Mouse (Mus musculus) myocyte (in vitro differentiated cells): ENCODE measurements around the gene Treml1.

Experiments used
- E2F4 ChIP-seq: IDR thresholded peaks from one replicate; pipeline ENCODE4 v1.6.1; 2011; ENCODE audit warnings: mild to moderate bottlenecking, control low read depth, moderate library complexity; ENCODE audit not compliant: insufficient read depth
- MAX ChIP-seq: IDR thresholded peaks from one replicate; pipeline ENCODE4 v1.6.1; 2011; ENCODE audit warnings: low read depth, mild to moderate bottlenecking, control low read depth
- MYOD1 ChIP-seq, 3 experiments: IDR thresholded peaks; one replicate each; pipeline ENCODE4 v1.6.1; 2011; ENCODE audit warnings: control low read depth in 2 of 3, low read depth in 2 of 3, mild to moderate bottlenecking in 2 of 3, moderate library complexity in 1 of 3; ENCODE audit not compliant: insufficient read length in 2 of 3, control insufficient read depth in 1 of 3
- POLR2A ChIP-seq: IDR thresholded peaks from one replicate; pipeline ENCODE4 v1.6.1; 2011; ENCODE audit warnings: low read depth, mild to moderate bottlenecking, control low read depth, moderate library complexity; ENCODE audit not compliant: insufficient read length
- POLR2AphosphoS2 ChIP-seq: IDR thresholded peaks from one replicate; pipeline ENCODE4 v1.6.1; 2011; ENCODE audit warnings: low read depth, control low read depth; ENCODE audit not compliant: insufficient read length
- TCF12 ChIP-seq: IDR thresholded peaks from one replicate; pipeline ENCODE4 v1.6.1; 2011; ENCODE audit warnings: mild to moderate bottlenecking, control low read depth; ENCODE audit not compliant: poor library complexity, insufficient read depth, severe bottlenecking
- TCF3 ChIP-seq: IDR thresholded peaks from one replicate; pipeline ENCODE4 v1.6.1; 2011; ENCODE audit warnings: low read depth, control low read depth; ENCODE audit not compliant: insufficient read length
- USF1 ChIP-seq: IDR thresholded peaks from one replicate; pipeline ENCODE4 v1.6.1; 2011; ENCODE audit warnings: low read depth, mild to moderate bottlenecking, control low read depth, moderate library complexity

- TF ChIP-seq USF1 (no peak), TCF12 (no peak), POLR2A (no peak), TCF3 (no peak), E2F4 (no peak), POLR2AphosphoS2 (no peak), MAX (no peak), MYOD1 (IDR thresholded peaks at IDR 0.05; ENCODE audit: control insufficient read depth in 1 of 3, insufficient read length in 2 of 3, low read depth in 2 of 3) (no peak)
Measured at GRCm38 (mm10) chr17:48343065-48343464, 16.7 kb upstream of the Treml1 start.
